Mouse (Mus musculus) heart, postnatal 0 days (tissue): ENCODE data around the gene Mboat7.

Experiments
- CTCF ChIP-seq: IDR thresholded peaks from 2 replicates; pipeline ENCODE4 v1.5.1; 2016; ENCODE audit warnings: antibody characterized with exemption, control low read depth, low read depth
- EP300 ChIP-seq: IDR thresholded peaks from 2 replicates; pipeline ENCODE4 v1.6.1; 2016; ENCODE audit warnings: antibody characterized with exemption, low read depth

- TF ChIP-seq CTCF (no peak), EP300 (no peak)
These were observed 15.7 kb upstream of the Mboat7 start for GRCm38 (mm10) chr7:3709000-3709399.
